Mouse (Mus musculus) small intestine, adult 2 months (tissue): Measurements from ENCODE around the gene Cacybp. TPM values are rescaled to one million over a fixed set of nuclear protein-coding genes. Genes with fewer than 3 reads are reported as not detected.

Source experiments
- H3K27ac ChIP-seq: fragments of 200-500 bp; 2 replicates; pipeline ENCODE4 v1.5.1; 2012; ENCODE audit warnings: low read depth, low read length, control low read depth, inconsistent platforms; ENCODE audit not compliant: insufficient read depth
- H3K27me3 ChIP-seq: fragments of 200-500 bp; 2 replicates; pipeline ENCODE4 v1.6.1; 2012; ENCODE audit warnings: mild to moderate bottlenecking, moderate library complexity, low read length, inconsistent platforms; ENCODE audit not compliant: control insufficient read depth, insufficient read depth
- H3K36me3 ChIP-seq: fragments of 200-500 bp; 2 replicates; pipeline ENCODE4 v1.6.1; 2012; ENCODE audit warnings: mild to moderate bottlenecking, low read length, control low read depth, inconsistent platforms; ENCODE audit not compliant: control insufficient read depth, insufficient read depth
- H3K4me1 ChIP-seq: fragments of 200-500 bp; 2 replicates; pipeline ENCODE4 v1.6.1; 2012; ENCODE audit warnings: low read length, inconsistent platforms, mixed read lengths; ENCODE audit not compliant: control insufficient read depth, insufficient read depth, insufficient read length
- H3K4me3 ChIP-seq: fragments of 200-500 bp; 2 replicates; pipeline ENCODE4 v1.5.1; 2012; ENCODE audit warnings: low read depth, mild to moderate bottlenecking, control low read depth, inconsistent platforms, low read length, moderate library complexity
- CTCF ChIP-seq: fragments of 200-500 bp; IDR thresholded peaks from 2 replicates; pipeline ENCODE4 v1.5.1; 2012; ENCODE audit warnings: low read depth, mild to moderate bottlenecking, control low read depth, inconsistent platforms, low read length, moderate library complexity, mixed read lengths; ENCODE audit not compliant: insufficient replicate concordance, insufficient read length; ENCODE audit errors: extremely low read depth
- POLR2A ChIP-seq: fragments of 200-500 bp; IDR thresholded peaks from 2 replicates; pipeline ENCODE4 v1.6.1; 2012; ENCODE audit warnings: low read depth, mild to moderate bottlenecking, control low read depth, inconsistent platforms, low read length, moderate library complexity
- WGBS: fragments of 180-500 bp; shearing (Covaris S2); methylation state at CpG from one replicate; pipeline ENCODE4 v1.1.7; 2018; 5-methylcytosine and 5-hydroxymethylcytosine counted together
- polyA plus RNA-seq: library from polyadenylated mRNA; depleted of rRNA; stranded (reverse); fragments of >200 nt; gene quantifications from 2 replicates; pipeline ENCODE4 v1.2.3, GENCODE M21; 2012

Cacybp gene
- polyA plus RNA-seq, 1 experiment: 1.4 TPM

- H3K4me3 ChIP-seq: no peak overlapping the region
- TF ChIP-seq POLR2A (no peak), CTCF (no peak)
- peaks cover 22% of the 10 kb centered on the region for H3K36me3 ChIP-seq
- H3K27me3 ChIP-seq: no peaks in the 10 kb centered on the region
- 96% methylated on average over 1 of the region's 1 CpGs for WGBS
- peaks cover 3% of the 10 kb centered on the region; the same call in 1 of the 2 replicates for H3K4me1 ChIP-seq
- H3K27ac ChIP-seq: no peak overlapping the region
Observed at GRCm38 (mm10) chr1:160238852-160239443, 26.3 kb upstream of the Cacybp start.

GRCm38 (mm10) chr1:160237981-160238380 is 25.3 kb upstream of the Cacybp start:
- Histone ChIP-seq H3K36me3 (peaks cover 22% of the 10 kb centered on the region), H3K4me1 (no peaks in the 10 kb centered on the region), H3K4me3 (no peak overlapping the region), H3K27me3 (no peaks in the 10 kb centered on the region), H3K27ac (no peak overlapping the region)
- TF ChIP-seq POLR2A: no peak
- no peak for TF ChIP-seq CTCF
- 95% methylated on average over 2 of the region's 2 CpGs for WGBS

DNA sequence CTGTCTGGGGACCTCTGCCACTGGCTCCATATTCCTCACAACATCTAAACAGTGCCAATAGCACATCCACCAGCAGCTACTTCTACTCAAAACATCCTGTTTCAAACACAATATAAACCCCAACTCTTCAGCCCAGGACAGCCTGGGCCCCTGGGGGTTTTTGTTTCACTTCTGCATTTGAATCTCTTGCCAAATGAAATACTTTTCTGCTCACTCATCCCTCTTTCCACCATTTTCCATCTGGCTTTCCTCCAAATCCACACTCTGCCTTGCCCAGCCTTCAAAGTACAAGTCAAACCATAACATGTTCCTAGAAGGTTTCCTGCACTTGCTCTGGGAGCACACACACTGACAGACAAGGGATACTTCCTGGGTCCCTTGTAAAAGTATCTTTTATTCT is 21.2 kb upstream of the Cacybp start:
- H3K27ac ChIP-seq: peak overlapping the region; percentile 46; the same call in 1 of the 2 replicates
- peaks cover 20% of the 10 kb centered on the region for H3K36me3 ChIP-seq

DNA sequence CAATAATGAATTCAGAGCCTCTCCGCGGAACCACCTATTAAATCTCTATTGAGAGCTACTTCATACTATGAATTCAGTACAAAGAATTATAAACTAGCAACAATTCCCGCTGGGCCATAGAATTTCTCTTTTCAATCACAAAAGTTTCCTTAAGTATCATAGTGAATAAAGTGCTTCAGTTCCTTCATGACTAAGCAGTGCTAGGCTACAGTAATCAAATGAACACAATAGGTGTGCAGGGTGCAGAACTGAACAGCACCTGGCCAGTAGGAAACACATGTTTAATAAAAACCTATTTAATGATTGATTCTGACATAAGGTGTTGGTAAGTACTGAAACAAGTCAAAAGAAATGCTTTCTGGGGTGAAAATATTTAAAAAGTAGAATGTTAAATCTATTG is 19.4 kb upstream of the Cacybp start:
- TF ChIP-seq CTCF (no peak), POLR2A (no peak)
- H3K27me3 ChIP-seq: no peaks in the 10 kb centered on the region
- H3K36me3 ChIP-seq: peaks cover 9% of the 10 kb centered on the region; the same call in 1 of the 2 replicates
- H3K4me1 ChIP-seq: peaks cover 1% of the 10 kb centered on the region; the same call in 1 of the 2 replicates
- no peak overlapping the region for H3K4me3 ChIP-seq
- no peak overlapping the region for H3K27ac ChIP-seq
- 96% methylated on average over 3 of the region's 3 CpGs for WGBS

More for the DNA sequence above, 21.2 kb upstream of the Cacybp start:
- Histone ChIP-seq H3K4me3 (no peak overlapping the region), H3K27me3 (no peaks in the 10 kb centered on the region), H3K4me1 (no peaks in the 10 kb centered on the region)
- TF ChIP-seq POLR2A: no peak
- no peak for TF ChIP-seq CTCF

DNA sequence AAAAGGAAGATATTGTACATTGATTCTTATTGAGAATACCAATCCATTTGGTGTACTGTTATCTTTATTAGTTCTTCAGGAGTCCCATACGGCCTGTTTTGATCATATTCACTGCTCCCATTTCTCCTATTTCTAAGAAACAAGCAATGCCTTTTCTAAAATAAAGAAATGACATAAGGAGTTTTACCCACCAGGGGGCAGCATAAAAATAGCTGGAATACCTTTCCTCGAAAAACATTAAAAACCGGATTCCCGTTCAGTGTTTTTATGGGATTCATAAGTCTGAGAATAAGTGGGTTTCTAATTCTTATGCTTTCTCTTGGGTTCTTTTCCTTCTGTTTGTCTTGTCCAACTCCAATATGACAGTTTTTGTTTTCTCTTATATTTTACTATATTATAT is 18.3 kb upstream of the Cacybp start:
- 39% methylated on average over 4 of the region's 4 CpGs for WGBS

DNA sequence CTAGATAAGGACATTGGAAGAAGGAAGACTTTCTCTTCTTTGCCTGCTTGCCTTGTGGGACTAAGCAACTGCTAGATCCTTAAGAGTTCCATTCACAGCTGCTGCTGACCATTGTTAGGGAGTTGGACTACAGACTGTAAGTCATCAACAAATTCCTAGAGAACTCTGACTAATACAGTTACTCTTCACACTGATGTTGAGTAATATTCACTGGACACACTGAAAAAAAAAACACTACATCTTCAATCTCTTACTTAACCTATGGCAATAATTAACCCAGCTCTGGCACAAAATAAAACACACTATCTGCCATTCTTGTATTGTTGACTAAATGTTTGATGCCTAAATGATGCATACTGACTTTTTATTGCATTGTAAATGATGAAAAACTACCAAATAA is 15.2 kb upstream of the Cacybp start:
- no peaks in the 10 kb centered on the region for H3K27me3 ChIP-seq
- peaks cover 1% of the 10 kb centered on the region; the same call in 1 of the 2 replicates for H3K4me1 ChIP-seq
- H3K4me3 ChIP-seq: no peak overlapping the region
- peaks cover 15% of the 10 kb centered on the region for H3K36me3 ChIP-seq
- TF ChIP-seq CTCF: no peak
- no peak for TF ChIP-seq POLR2A
- no peak overlapping the region for H3K27ac ChIP-seq

More for the DNA sequence above, 18.3 kb upstream of the Cacybp start:
- no peak overlapping the region for H3K4me3 ChIP-seq
- no peak for TF ChIP-seq POLR2A
- no peak for TF ChIP-seq CTCF
- H3K27me3 ChIP-seq: no peaks in the 10 kb centered on the region
- H3K4me1 ChIP-seq: peaks cover 1% of the 10 kb centered on the region; the same call in 1 of the 2 replicates
- H3K27ac ChIP-seq: no peak overlapping the region
- peaks cover 7% of the 10 kb centered on the region; the same call in 1 of the 2 replicates for H3K36me3 ChIP-seq

DNA sequence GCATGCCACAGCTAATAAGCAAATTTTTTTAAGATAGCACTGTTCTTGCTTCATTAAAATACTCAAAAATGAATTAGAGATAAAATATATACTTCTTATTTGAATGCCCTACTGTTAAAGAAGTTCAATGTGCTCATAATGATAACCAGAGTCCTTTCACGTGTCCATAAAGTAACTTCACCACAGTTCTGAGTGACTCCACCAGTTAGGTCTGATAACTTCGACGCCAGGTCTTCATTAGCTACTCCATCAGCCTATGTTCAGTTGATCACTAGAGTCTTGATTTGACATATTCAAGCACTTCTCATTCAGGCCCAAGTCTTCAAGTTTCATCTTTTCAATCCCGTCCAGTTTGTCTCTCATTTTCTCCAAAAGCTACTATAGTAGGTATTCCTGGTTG is 14.5 kb upstream of the Cacybp start:
- 94% methylated on average over 4 of the region's 4 CpGs for WGBS
- H3K27me3 ChIP-seq: no peaks in the 10 kb centered on the region
- TF ChIP-seq POLR2A: no peak
- TF ChIP-seq CTCF: no peak
- H3K36me3 ChIP-seq: peaks cover 14% of the 10 kb centered on the region
- no peak overlapping the region for H3K4me3 ChIP-seq
- H3K4me1 ChIP-seq: peaks cover 1% of the 10 kb centered on the region; the same call in 1 of the 2 replicates
- H3K27ac ChIP-seq: no peak overlapping the region

- Histone ChIP-seq H3K36me3 (peaks cover 13% of the 10 kb centered on the region), H3K4me3 (no peak overlapping the region), H3K27me3 (no peaks in the 10 kb centered on the region), H3K27ac (no peak overlapping the region), H3K4me1 (peaks cover 1% of the 10 kb centered on the region; the same call in 1 of the 2 replicates)
- TF ChIP-seq POLR2A (no peak), CTCF (no peak)
- WGBS: 86% methylated on average over 2 of the region's 2 CpGs
Observed at GRCm38 (mm10) chr1:160224093-160224492, 11.4 kb upstream of the Cacybp start.
